Mouse (Mus musculus) intestine, embryonic 16.5 days (tissue): ENCODE measurements around the gene Rars. TPM values are rescaled to one million over a fixed set of nuclear protein-coding genes. Genes with fewer than 3 reads are reported as not detected.
A peak's percentile ranks its signal among the peaks of the same experiment; 100 is the strongest.
"Not testable (repeated sequence)": the region's sequence is repeated elsewhere in the genome, so short reads cannot be mapped to it uniquely, and the experiment has no call there.

ENCODE experiments used
- ATAC-seq: fragments of 200-750 bp; cut with Nextera tagmentation; 2 replicates; pipeline ENCODE4 v1.8.0; 2017; ENCODE audit warnings: moderate TSS enrichment, moderate library complexity
- H3K27ac ChIP-seq: fragments of 300-500 bp; sonication (generic); 2 replicates; pipeline ENCODE4 v1.5.1; 2014; ENCODE audit warnings: mild to moderate bottlenecking, low read length
- H3K27me3 ChIP-seq: fragments of 300-500 bp; sonication (generic); replicated peaks from 2 replicates; pipeline ENCODE4 v1.6.1; 2014; ENCODE audit warnings: low read length, control low read depth, mixed read lengths; ENCODE audit not compliant: control insufficient read depth, insufficient read depth
- H3K36me3 ChIP-seq: fragments of 300-500 bp; sonication (generic); 2 replicates; pipeline ENCODE4 v1.6.1; 2014; ENCODE audit warnings: low read length, control low read depth; ENCODE audit not compliant: control insufficient read depth, insufficient read depth
- H3K4me1 ChIP-seq: fragments of 300-500 bp; sonication (generic); 2 replicates; pipeline ENCODE4 v1.6.1; 2014; ENCODE audit warnings: low read length, control low read depth, mixed read lengths; ENCODE audit not compliant: control insufficient read depth, insufficient read depth
- H3K4me2 ChIP-seq: fragments of 300-500 bp; sonication (generic); 2 replicates; pipeline ENCODE4 v1.6.1; 2014; ENCODE audit warnings: low read depth, low read length, control low read depth
- H3K4me3 ChIP-seq: fragments of 300-500 bp; sonication (generic); 2 replicates; pipeline ENCODE4 v1.5.1; 2014; ENCODE audit warnings: mild to moderate bottlenecking, low read length
- H3K9ac ChIP-seq: fragments of 300-500 bp; sonication (generic); 2 replicates; pipeline ENCODE4 v1.6.1; 2014; ENCODE audit warnings: low read depth, low read length
- H3K9me3 ChIP-seq: fragments of 300-500 bp; sonication (generic); 2 replicates; pipeline ENCODE4 v1.6.1; 2016; ENCODE audit warnings: low read length, control low read depth; ENCODE audit not compliant: control insufficient read depth
- WGBS: fragments of 180-500 bp; shearing (Covaris S2); extraction: QIAGEN DNeasy Blood & Tissue Kit; methylation state at CpG from one replicate; pipeline ENCODE4 v1.1.7; 2014; 5-methylcytosine and 5-hydroxymethylcytosine counted together
- polyA plus RNA-seq: library from polyadenylated mRNA; unstranded; fragments of >200 nt; fragmentation: Nextera tagmentation; extraction: Ambion mirVana; gene quantifications from 2 replicates; pipeline ENCODE4 v1.2.1, GENCODE M21; 2015

Gene Rars
- polyA plus RNA-seq, 1 experiment from 2014 or later, result 139 TPM

- 88% methylated on average over 12 of the region's 12 CpGs for WGBS
These were observed 18.0 kb downstream of the Rars start for GRCm38 (mm10) chr11:35816316-35816715.

GRCm38 (mm10) chr11:35811458-35811857 is 22.8 kb downstream of the Rars start:
- no peak overlapping the region for H3K9ac ChIP-seq
- H3K4me1 ChIP-seq, result no peaks in the 10 kb centered on the region
- H3K4me3 ChIP-seq, result no peak overlapping the region
- H3K4me2 ChIP-seq, result no peak overlapping the region
- H3K9me3 ChIP-seq, result no peaks in the 10 kb centered on the region
- H3K27ac ChIP-seq, result no peak overlapping the region
- ATAC-seq, result peak; percentile 76
- H3K27me3 ChIP-seq, result no peaks in the 10 kb centered on the region
- WGBS, result 74% methylated on average over 10 of the region's 10 CpGs
- H3K36me3 ChIP-seq, result peaks cover 20% of the 10 kb centered on the region

More at GRCm38 (mm10) chr11:35816316-35816715, 18.0 kb downstream of the Rars start:
- Histone ChIP-seq H3K27me3 (no peaks in the 10 kb centered on the region), H3K27ac (no peak overlapping the region), H3K9ac (no peak overlapping the region), H3K36me3 (peaks cover 23% of the 10 kb centered on the region), H3K4me2 (no peak overlapping the region), H3K4me3 (no peak overlapping the region), H3K9me3 (no peaks in the 10 kb centered on the region), H3K4me1 (no peaks in the 10 kb centered on the region)
- no peak for ATAC-seq

- Histone ChIP-seq H3K27ac (no peak overlapping the region), H3K4me1 (peaks cover 11% of the 10 kb centered on the region), H3K27me3 (peaks cover 26% of the 10 kb centered on the region), H3K9ac (no peak overlapping the region), H3K36me3 (no peaks in the 10 kb centered on the region), H3K9me3 (no peaks in the 10 kb centered on the region), H3K4me3 (no peak overlapping the region), H3K4me2 (no peak overlapping the region)
- ATAC-seq, result no peak
- WGBS, result 79% methylated on average over 5 of the region's 5 CpGs
These were observed 33.0 kb downstream of the Rars start for GRCm38 (mm10) chr11:35801332-35801731.

GRCm38 (mm10) chr11:35798874-35799273 is 35.4 kb downstream of the Rars start, which contains the start of gene Fbll1:
Gene Fbll1, minus strand, starts transcription at chr11:35798884.
- no peak within 1 kb of the TSS for H3K9ac ChIP-seq
- WGBS, result 15% methylated on average over 11 of the region's 11 CpGs
- H3K4me3 ChIP-seq, result peak within 1 kb of the TSS; percentile 42
- H3K27ac ChIP-seq, result no peak within 1 kb of the TSS
- peaks cover 11% of the 10 kb centered on the region for H3K4me1 ChIP-seq
- ATAC-seq, result no peak
- H3K27me3 ChIP-seq, result peaks cover 32% of the 10 kb centered on the region
- H3K9me3 ChIP-seq, result no peaks in the 10 kb centered on the region
- H3K36me3 ChIP-seq, result no peaks in the 10 kb centered on the region
- peak within 1 kb of the TSS; percentile 62 for H3K4me2 ChIP-seq

GRCm38 (mm10) chr11:35798495-35798820 is 35.8 kb downstream of the Rars start:
- Histone ChIP-seq H3K4me1 (peaks cover 11% of the 10 kb centered on the region), H3K4me3 (peak overlapping the region; percentile 42), H3K4me2 (peak overlapping the region; percentile 62), H3K27ac (no peak overlapping the region), H3K9ac (no peak overlapping the region), H3K27me3 (peaks cover 32% of the 10 kb centered on the region), H3K36me3 (no peaks in the 10 kb centered on the region), H3K9me3 (no peaks in the 10 kb centered on the region)
- no peak for ATAC-seq
- 5% methylated on average over 23 of the region's 23 CpGs for WGBS

GRCm38 (mm10) chr11:35797751-35798494 is 36.4 kb downstream of the Rars start:
- Histone ChIP-seq H3K9me3 (no peaks in the 10 kb centered on the region), H3K4me3 (peak overlapping the region; percentile 42), H3K4me1 (peaks cover 11% of the 10 kb centered on the region), H3K27ac (no peak overlapping the region), H3K27me3 (peaks cover 32% of the 10 kb centered on the region), H3K4me2 (peak overlapping the region; percentile 62), H3K36me3 (no peaks in the 10 kb centered on the region), H3K9ac (no peak overlapping the region)
- WGBS, result 4% methylated on average over 86 of the region's 86 CpGs
- ATAC-seq, result no peak

- not testable (repeated sequence) for H3K4me3 ChIP-seq, H3K4me2 ChIP-seq, H3K9me3 ChIP-seq, H3K9ac ChIP-seq, H3K27ac ChIP-seq, H3K36me3 ChIP-seq, ATAC-seq, H3K4me1 ChIP-seq
- WGBS, result 79% methylated on average over 5 of the region's 5 CpGs
- peaks cover 19% of the 10 kb centered on the region for H3K27me3 ChIP-seq
These were observed 41.5 kb downstream of the Rars start for GRCm38 (mm10) chr11:35792800-35793199.

GRCm38 (mm10) chr11:35788443-35788842 is 45.9 kb downstream of the Rars start:
- no peak overlapping the region for H3K4me3 ChIP-seq
- no peak overlapping the region for H3K27ac ChIP-seq
- 85% methylated on average over 2 of the region's 2 CpGs for WGBS
- no peak overlapping the region for H3K9ac ChIP-seq
- no peak overlapping the region for H3K4me2 ChIP-seq
- H3K4me1 ChIP-seq, result no peaks in the 10 kb centered on the region
- H3K27me3 ChIP-seq, result no peaks in the 10 kb centered on the region
- no peaks in the 10 kb centered on the region for H3K9me3 ChIP-seq
- no peak for ATAC-seq
- peaks cover 14% of the 10 kb centered on the region for H3K36me3 ChIP-seq

- Histone ChIP-seq H3K9me3 (no peaks in the 10 kb centered on the region), H3K9ac (no peak overlapping the region), H3K4me3 (no peak overlapping the region), H3K36me3 (peaks cover 30% of the 10 kb centered on the region), H3K4me2 (no peak overlapping the region), H3K27ac (no peak overlapping the region), H3K27me3 (no peaks in the 10 kb centered on the region), H3K4me1 (no peaks in the 10 kb centered on the region)
- WGBS, result 97% methylated on average over 4 of the region's 4 CpGs
- ATAC-seq, result no peak
These were observed 49.8 kb downstream of the Rars start for GRCm38 (mm10) chr11:35784537-35784936.

GRCm38 (mm10) chr11:35784002-35784401 is 50.3 kb downstream of the Rars start:
- no peak overlapping the region for H3K4me2 ChIP-seq
- H3K4me3 ChIP-seq, result no peak overlapping the region
- peaks cover 31% of the 10 kb centered on the region for H3K36me3 ChIP-seq
- no peaks in the 10 kb centered on the region for H3K4me1 ChIP-seq
- no peaks in the 10 kb centered on the region for H3K27me3 ChIP-seq
- H3K9ac ChIP-seq, result no peak overlapping the region
- H3K9me3 ChIP-seq, result no peaks in the 10 kb centered on the region
- WGBS, result 71% methylated on average over 3 of the region's 3 CpGs
- no peak overlapping the region for H3K27ac ChIP-seq
- no peak for ATAC-seq
